Mouse (Mus musculus) bone marrow, adult 2 months (tissue): ENCODE data around the gene Ccdc12. TPM values are rescaled to one million over a fixed set of nuclear protein-coding genes. Genes with fewer than 3 reads are reported as not detected.

Experiments
- H3K27ac ChIP-seq: fragments of 200-500 bp; 2 replicates; pipeline ENCODE4 v1.5.1; 2012; ENCODE audit warnings: low read depth, mild to moderate bottlenecking, control low read depth, inconsistent platforms, low read length; ENCODE audit not compliant: control insufficient read depth, poor library complexity, insufficient read depth
- H3K4me1 ChIP-seq: fragments of 200-500 bp; 2 replicates; pipeline ENCODE4 v1.6.1; 2011; ENCODE audit warnings: low read length; ENCODE audit not compliant: control insufficient read depth, insufficient read depth
- H3K4me3 ChIP-seq: fragments of 200-500 bp; replicated peaks from 2 replicates; pipeline ENCODE3; 2011; ENCODE audit warnings: mild to moderate bottlenecking, low read depth, low read length, control low read depth; ENCODE audit not compliant: control insufficient read depth
- CTCF ChIP-seq: fragments of 200-500 bp; IDR thresholded peaks from 2 replicates; pipeline ENCODE4 v1.5.1; 2011; ENCODE audit warnings: low read length, control low read depth; ENCODE audit not compliant: control insufficient read depth, insufficient read depth
- POLR2A ChIP-seq: fragments of 200-500 bp; IDR thresholded peaks from 2 replicates; pipeline ENCODE4 v1.6.1; 2011; ENCODE audit warnings: low read depth, mild to moderate bottlenecking, control low read depth, low read length, borderline replicate concordance; ENCODE audit not compliant: control insufficient read depth
- WGBS: fragments of 180-500 bp; shearing (Covaris S2); methylation state at CpG from one replicate; pipeline ENCODE4 v1.1.7; 2018; 5-methylcytosine and 5-hydroxymethylcytosine counted together
- polyA plus RNA-seq: library from polyadenylated mRNA; stranded (reverse); fragments of >200 nt; gene quantifications from 2 replicates; pipeline ENCODE4 v1.2.4, GENCODE M21; 2011; ENCODE audit warnings: low replicate concordance; ENCODE audit not compliant: missing spikeins, insufficient read depth, insufficient read length

The Ccdc12 gene
- polyA plus RNA-seq, 1 experiment: 168 TPM

DNA sequence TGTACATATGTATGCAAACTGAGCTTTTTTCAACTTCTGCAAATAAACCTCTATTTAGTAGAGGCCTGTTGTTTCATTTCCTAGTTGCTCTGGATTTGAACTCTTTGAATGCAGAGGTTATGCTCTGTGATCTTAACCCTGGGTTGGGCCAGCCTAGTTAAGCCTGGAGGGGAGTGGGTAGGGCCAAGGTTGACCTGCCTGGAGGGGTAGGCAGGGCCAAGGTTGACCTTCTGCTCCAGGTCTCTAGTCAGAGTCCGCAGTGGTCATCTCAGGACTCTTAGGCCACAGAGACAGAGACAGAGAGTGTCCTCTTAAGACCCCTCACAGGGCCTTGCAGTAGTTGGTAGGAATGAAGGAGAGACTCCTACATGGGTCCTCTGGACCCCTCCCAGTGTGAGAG lies 55.2 kb downstream of the Ccdc12 start:
- Histone ChIP-seq H3K4me3 (no peak overlapping the region), H3K27ac (no peak overlapping the region), H3K4me1 (peaks cover 3% of the 10 kb centered on the region)
- 86% methylated on average over 1 of the region's 1 CpGs for WGBS
- TF ChIP-seq POLR2A: no peak
- no peak for TF ChIP-seq CTCF

DNA sequence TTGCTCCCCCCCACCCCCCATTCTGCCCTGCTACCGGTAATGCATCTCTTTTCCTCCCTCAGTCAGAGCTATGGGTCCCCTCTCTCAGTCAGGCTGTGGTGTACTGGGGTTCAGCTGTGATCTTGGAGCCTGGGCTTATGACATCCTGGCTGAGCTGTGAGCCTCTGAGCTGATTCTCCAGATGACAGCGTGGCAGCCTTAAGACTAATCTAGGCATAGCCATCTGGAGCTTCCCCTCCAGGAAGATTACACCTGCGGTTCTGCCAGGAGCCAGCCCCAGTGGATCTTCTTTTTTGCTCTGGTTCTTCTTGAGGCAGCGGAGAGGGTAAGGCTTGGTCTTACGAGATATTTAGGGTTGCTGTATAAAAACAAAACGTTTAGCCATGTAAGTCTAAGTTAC lies 55.7 kb downstream of the Ccdc12 start:
- Histone ChIP-seq H3K4me1 (peaks cover 1% of the 10 kb centered on the region), H3K27ac (no peak overlapping the region), H3K4me3 (no peak overlapping the region)
- 88% methylated on average over 6 of the region's 6 CpGs for WGBS
- TF ChIP-seq CTCF (no peak), POLR2A (no peak)

DNA sequence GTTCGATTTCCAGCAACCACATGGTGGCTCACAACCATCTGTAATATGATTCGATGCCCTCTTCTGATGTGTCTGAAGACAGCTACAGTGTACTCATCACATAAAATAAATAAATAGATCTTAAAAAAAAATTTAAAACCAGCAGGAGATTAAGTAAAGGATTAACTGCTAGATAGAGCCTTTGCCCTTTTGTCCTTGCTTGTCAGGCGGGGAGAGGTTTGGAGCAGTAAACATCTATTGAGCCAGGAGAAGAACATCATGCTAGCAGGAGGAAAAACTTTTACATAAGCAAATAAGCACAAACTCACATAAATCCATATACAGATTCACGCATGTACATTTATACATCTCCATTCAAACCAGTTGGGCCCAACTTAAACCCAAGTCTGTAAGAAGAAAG lies 56.2 kb downstream of the Ccdc12 start:
- Histone ChIP-seq H3K27ac (no peak overlapping the region), H3K4me3 (no peak overlapping the region), H3K4me1 (no peaks in the 10 kb centered on the region; the same call in 1 of the 2 replicates)
- 86% methylated on average over 4 of the region's 4 CpGs for WGBS
- TF ChIP-seq POLR2A: no peak
- no peak for TF ChIP-seq CTCF

DNA sequence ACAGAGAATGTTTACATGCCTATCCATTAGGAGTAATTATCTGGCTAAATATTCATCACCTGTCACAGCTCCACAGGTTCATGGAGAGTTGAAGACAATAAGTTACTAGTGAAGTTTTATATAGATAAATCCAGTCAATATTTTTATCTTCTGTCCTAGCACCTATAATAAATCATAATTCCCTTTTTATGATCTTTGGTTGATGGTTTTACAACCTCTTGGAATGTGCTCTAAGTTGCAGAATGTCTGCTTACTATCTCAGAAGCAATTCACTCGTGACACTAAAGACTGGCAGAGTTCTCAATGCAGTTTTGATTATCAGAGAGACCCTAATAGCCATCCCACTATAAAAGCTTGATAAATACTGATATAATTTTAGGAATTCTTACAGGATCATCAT lies 57.1 kb downstream of the Ccdc12 start:
- WGBS: 66% methylated on average over 1 of the region's 1 CpGs
- no peak overlapping the region for H3K27ac ChIP-seq
- TF ChIP-seq POLR2A: no peak
- TF ChIP-seq CTCF: no peak

DNA sequence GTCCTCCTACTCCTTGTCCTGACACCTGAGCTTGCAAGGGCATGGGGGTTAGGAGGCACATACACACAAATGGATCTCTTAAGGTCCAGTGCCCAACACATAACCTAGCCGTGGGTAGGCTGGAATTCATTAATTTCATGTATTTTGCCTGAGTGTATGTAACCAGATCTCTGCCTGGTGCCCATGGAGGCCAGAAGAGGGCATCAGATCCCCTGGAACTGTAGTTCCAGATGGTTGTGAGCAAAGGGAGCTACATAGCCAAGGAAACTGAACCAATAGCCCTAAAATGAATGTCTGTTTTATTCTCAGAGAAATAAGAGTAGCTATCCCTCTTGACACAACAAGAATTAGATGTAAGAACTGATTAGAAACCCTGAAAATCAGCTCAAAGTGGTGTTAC lies 59.1 kb downstream of the Ccdc12 start:
- Histone ChIP-seq H3K4me1 (no peaks in the 10 kb centered on the region; the same call in 1 of the 2 replicates), H3K4me3 (no peak overlapping the region), H3K27ac (no peak overlapping the region)
- TF ChIP-seq POLR2A (no peak), CTCF (no peak)
- 63% methylated on average over 1 of the region's 1 CpGs for WGBS

More for the DNA sequence above, 57.1 kb downstream of the Ccdc12 start:
- Histone ChIP-seq H3K4me1 (no peaks in the 10 kb centered on the region; the same call in 1 of the 2 replicates), H3K4me3 (no peak overlapping the region)

DNA sequence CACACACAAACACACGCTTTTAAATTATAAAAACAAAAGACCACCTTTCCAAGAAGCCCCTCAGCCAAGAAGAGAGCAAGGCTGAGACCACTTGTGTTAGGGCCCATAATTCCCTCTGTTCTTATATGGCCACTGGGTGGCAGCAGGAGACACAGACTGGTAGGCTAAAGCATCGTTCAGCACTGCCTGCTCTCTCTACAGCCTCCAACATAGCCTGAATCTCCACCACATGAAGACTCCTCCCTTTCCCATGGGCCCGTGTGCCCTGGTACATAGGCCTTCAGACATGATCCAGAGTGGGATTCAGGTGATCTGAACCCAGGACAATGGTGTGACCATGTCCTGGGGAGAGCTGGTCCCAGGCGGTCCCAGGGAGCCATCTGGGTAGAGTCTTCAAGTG lies 60.5 kb downstream of the Ccdc12 start:
- WGBS: 35% methylated on average over 4 of the region's 4 CpGs
- Histone ChIP-seq H3K27ac (no peak overlapping the region), H3K4me1 (no peaks in the 10 kb centered on the region), H3K4me3 (no peak overlapping the region)
- TF ChIP-seq POLR2A (no peak), CTCF (peak; percentile 72)

DNA sequence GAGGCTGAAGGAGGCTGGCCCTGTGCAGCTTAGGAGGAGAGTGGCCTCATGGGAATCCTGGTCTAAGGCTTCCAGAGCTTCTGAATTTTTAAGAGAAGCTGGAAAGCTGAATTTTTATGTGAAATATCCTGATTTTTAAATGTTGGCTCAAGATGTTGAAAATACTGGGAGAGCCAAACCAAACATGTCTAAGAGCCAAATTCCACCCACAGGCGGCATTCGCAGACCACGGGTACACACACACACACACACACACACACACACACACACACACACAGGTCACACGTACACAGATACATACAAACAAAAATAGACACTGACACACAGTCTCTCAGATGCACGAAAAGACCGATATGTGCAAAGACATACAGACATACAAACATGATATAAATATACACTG lies 61.8 kb downstream of the Ccdc12 start:
- Histone ChIP-seq H3K27ac (no peak overlapping the region), H3K4me3 (no peak overlapping the region), H3K4me1 (no peaks in the 10 kb centered on the region)
- 89% methylated on average over 6 of the region's 6 CpGs for WGBS
- TF ChIP-seq CTCF (no peak), POLR2A (no peak)

DNA sequence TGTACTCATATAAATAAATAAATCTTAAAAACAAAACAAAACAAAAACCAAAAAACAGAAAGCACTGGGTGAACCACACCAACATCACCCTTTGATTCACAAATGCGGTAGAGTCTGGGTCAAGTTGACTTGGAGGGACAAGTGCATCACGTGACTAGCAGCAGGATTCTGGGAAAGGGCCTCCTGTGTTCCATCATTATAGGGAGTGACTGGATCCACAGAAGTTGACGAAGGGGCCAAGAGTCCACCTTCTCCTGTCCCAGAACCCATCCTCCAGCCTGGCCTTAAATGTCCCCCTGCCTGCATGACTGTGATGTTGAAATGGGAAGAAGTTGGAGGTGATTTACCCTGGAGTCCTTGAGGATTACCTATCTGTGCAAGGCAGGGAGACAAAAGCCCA lies 62.5 kb downstream of the Ccdc12 start:
- TF ChIP-seq POLR2A (no peak), CTCF (no peak)
- 82% methylated on average over 3 of the region's 3 CpGs for WGBS
- Histone ChIP-seq H3K4me3 (no peak overlapping the region), H3K4me1 (no peaks in the 10 kb centered on the region), H3K27ac (no peak overlapping the region)

DNA sequence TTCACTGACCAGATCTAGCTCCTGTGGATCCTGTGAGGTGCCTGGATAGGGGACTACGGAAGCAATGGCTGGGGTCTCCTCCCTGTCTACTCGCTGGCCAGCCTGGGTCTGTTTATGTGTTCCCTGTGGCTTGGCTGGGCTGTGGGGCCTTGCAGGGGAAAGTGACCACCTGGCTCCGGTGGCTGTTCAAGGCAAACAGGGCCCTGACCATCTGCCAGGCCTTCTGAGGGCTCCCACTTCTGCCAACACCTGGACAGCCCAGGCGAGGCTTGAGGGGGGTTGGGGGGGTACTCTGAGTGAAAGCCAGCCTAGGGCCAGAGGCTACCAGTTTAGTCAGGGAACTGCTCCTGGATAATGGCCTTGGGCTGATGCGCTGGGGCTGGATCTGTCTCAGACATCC lies 63.7 kb downstream of the Ccdc12 start:
- no peak overlapping the region for H3K4me3 ChIP-seq
- H3K27ac ChIP-seq: no peak overlapping the region
- H3K4me1 ChIP-seq: no peaks in the 10 kb centered on the region
- TF ChIP-seq POLR2A (no peak), CTCF (no peak)
- WGBS: 79% methylated on average over 5 of the region's 5 CpGs
